Mouse (Mus musculus): ENCODE data around the gene Gcnt3.

Gene Gcnt3

DNA sequence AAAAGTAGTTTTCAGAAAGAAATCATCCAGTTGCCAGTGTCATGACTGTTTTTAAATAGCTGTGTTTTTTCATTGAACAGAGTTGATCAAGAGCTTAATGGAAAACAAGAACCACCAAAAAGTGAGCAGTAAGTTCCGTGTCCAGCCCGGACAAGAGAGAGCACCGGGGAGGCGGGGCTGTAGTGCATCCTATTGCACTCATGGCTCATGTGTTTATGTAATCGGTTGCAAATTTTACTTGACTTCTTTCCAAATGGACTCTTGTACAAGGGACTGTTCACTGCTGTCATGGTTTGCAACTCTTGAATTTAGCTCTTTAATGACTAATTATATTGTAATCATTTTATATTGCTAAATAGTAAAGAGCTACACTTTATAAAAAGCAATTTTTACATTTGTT is 30.9 kb downstream of the Gcnt3 start:
- no peak for DNase-seq (ENCODE audit: low read depth, low spot score)

DNA sequence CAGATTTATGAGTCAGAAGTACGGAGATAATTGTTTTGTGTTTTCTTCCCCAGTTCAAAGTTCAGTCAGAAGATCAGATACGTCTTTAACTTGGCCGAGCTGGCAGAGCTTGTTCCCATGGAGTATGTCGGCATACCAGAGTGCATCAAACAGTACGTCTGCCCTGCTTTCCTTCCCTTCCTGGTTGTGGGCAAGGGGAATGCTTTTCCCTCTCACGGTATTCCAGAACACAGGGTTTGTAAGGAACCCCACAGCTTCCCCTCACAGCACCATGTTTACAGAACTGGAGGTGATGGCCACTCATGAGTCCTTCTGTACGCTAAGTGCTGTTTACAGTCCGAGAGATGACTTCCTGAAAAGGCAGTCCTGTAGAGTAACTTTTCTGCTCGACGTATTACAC is 34.4 kb downstream of the Gcnt3 start:
- no peak for DNase-seq (ENCODE audit: low read depth, low spot score)

DNA sequence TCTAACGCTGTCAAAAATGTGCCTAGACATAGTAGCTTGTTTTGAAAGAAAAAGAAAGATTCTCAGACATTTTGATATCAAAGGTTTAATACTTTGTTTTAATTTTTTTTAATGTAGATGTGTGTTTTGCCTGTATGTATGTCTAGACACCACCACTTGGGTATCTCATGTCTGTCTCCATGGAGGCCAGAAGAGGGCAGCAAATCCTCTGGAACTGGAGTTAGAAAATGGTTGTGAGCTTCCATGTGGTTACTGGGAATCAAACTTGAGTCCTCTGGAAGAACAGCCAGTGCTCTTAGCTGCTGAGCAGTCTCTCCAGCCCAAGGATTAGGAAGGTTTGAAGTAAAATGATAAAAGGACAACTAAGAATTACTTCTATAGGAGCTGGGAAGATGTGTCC is 38.6 kb downstream of the Gcnt3 start:
- DNase-seq (ENCODE audit: low read depth, low spot score) = no peak

DNA sequence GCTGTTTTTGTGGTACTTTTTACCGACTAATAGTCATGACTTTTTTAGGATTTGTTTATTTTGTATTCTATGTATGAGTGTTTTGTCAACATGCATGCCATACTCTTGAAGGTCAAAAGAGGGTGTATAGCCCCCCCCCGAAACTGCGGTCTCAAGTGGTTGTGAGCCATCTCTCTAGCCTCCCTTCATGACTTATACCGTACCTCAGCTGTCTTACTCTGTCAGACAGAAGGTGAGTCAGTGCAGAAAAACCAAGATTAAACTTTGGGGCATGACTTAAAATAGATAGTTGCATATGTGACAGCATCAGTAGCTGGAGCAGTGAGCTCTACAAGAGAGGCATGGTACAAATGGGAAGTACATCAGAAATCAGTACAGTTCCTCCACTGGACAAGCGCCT is 43.3 kb downstream of the Gcnt3 start:
- no peak for DNase-seq (ENCODE audit: low read depth, low spot score)

DNA sequence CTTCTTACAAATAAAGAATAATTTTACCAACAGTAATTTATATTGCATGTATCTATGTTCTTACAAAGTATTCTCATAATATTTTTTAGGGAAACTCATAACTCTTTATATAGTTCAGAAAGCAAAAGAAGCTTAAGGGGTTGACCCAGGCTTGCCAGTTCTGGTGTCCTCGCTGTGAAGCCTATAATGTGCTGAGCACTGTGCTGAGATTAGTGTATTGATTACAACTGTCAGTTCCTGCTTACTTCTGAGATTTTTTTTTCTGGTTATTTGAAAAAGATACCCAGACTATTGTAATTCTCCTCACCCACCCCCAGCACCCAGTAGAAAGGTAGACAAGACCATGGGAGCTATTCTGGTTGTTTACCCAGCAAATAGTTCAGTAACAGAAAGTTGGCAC is 44.4 kb downstream of the Gcnt3 start:
- DNase-seq (ENCODE audit: low read depth, low spot score) = no peak

DNA sequence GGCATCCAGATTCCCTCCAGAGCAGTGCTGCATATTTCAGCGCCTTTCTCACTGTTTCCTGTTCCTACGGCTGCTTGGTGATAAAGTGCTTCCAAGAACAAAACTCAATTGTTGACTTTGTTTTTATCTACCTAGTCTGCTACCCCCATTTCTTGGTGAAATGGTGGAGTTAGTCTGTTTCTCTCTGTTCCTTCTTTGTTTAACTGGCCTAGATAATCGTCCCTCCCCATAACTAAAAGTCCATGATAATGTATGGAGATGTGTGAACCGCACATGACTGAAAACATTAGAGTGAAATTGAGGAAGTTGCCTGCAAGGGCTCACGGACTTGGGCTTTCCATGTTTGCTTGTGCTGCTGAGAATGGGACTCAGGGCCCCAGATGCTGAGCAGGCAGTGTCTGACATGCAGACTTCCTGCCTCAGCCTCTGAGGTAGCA is 45.0 kb downstream of the Gcnt3 start:
- DNase-seq (ENCODE audit: low read depth, low spot score) = no peak

DNA sequence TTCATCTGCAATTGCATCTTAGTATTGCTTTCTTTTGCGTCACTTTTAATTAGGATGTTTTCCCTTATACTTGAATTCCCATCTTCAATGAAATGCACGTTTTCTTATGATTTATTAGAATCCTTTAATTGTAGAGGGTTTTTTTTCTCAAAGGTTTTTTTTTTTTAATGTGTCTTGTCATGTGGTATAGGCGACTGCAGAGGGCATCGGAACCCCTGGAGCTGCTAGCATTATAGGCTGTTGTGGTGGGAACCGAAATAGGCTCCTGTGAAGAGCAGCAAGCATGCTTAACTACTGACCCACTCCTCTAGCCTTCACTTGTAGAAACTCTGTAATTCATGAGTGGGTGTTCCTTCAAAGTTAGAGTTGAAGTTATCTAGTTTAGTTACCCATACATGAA is 47.5 kb downstream of the Gcnt3 start:
- peak; percentile 19 for DNase-seq (ENCODE audit: low read depth, low spot score)

DNA sequence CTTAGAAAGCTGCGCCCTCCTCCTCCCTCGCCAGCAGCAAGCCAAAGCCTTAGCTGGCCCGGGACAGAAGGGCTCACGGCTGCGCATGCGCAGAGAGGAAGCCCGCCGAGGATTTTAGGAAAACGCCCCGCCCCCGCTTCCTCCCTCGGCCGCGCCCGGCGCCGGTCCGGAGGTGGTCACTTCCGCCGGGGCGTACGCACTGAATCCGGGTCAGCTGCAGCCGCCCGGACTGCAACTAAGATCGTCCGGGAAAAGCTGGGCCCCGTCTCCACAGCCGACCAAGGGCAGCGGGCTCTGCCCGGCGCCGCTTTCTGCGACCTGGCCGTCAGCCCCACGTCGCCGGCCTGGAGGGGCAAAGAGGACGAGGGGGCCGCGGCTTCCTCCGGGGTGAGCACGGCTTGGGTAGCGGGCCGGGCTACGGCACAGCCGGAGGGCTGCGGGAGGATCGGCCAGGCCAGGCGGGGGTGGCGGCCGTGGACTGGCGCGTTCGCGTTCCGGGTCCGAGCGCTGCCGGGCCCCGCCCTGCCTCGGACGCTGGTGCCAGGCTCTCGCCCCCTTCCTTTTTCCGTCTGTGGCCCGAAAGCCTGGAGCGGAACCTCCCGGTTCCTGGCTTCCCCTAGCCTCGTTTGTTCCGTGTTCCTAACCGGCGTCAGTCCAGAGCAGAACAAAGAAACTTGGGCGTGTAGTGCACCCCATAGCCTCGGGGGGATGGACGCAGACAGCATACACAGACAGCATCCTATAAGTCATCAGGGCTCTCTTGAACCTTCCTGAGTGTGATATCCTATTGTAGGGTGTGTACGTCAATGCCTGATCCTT is 48.4 kb downstream of the Gcnt3 start, which contains the start of gene Bnip2:
TSS of gene Bnip2 (plus strand) at position 164 of the 819 bp plus-strand sequence.
- peak; percentile 95 for DNase-seq (ENCODE audit: low read depth, low spot score)

DNA sequence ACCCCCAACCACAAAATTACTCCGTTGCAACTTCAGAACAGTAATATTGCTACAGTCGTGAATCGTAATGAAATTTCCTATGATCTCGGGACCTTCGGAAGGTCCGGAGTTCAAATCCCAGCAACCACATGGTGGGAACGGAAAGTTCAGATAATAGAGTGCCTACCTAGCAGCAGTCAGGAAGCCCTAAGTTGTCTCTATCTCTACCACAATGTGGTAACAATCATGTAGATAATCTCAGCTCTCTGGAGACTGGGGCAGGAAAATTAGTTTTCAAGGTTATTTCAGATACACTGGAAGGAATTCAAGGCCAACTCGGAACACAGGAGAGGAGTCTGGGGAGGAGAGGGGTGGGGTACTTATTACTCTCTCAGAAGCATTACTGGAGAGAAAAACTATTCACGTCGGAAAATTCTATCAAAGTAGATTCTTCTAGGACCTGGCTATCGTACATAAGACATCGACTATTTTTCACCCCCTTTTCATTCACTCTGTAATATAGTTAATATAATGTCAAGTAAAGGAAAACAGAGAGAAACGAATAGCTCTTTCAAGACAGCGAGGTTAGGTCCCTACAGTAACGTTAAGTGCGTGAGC is 49.1 kb downstream of the Gcnt3 start:
- DNase-seq (ENCODE audit: low read depth, low spot score) = no peak

DNA sequence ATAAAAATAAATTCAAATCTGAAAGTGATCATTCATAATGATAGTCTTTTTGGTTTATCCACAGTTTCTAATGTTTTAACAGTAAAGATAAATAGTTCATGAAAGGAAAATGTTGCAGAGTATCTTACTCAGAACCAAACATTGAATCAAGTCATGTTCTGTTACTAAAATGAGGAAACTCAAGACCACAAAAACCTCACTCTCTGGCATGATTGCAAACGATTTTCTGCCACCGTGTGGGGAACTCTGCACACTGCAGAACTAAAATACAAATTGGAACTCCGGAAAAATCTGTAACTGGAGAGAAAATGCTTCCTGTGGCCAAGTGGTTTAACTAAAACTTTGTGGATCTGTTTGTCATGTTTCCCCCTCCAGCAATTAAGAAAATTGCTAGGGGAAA is 50.3 kb downstream of the Gcnt3 start:
- peak; percentile 65 for DNase-seq (ENCODE audit: low read depth, low spot score)

DNA sequence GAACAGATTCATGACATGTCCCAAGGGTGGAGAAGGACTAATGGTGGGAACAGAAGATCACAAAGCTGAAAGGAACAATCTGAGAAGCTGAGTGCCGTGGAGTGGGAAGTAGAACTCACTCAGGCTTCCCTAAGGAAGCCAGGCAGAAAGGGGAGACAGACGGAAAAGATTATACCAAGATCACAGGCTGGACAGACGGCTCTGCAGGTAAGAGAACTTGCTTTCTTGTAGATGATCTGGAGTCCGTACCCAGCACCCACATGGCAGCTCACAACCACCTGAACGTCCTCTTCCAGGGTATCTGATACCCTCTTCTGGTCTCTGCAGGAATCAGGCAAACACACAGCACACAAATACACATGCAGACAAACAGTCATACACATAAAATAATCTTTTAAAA is 51.3 kb downstream of the Gcnt3 start:
- DNase-seq (ENCODE audit: low read depth, low spot score) = no peak

DNA sequence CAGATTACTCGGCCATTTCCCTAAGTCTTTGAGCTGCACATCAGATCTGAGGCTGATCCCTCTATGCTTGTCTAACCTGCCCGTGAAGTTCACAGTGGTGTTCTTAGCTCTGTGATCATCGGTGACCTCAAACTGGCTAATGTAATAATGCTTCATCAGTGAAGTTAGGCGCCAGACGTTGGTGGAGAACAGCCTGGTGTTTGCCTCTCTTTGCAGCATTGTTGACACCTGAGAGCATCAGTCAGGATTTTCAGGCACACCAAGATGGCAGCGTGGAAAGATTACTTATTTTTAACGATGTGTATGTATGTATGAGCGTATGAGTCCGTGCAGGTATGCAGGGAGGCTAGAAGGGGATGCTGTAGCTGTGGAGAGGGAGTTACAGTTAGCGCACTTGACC is 51.8 kb downstream of the Gcnt3 start:
- DNase-seq (ENCODE audit: low read depth, low spot score) = no peak

DNA sequence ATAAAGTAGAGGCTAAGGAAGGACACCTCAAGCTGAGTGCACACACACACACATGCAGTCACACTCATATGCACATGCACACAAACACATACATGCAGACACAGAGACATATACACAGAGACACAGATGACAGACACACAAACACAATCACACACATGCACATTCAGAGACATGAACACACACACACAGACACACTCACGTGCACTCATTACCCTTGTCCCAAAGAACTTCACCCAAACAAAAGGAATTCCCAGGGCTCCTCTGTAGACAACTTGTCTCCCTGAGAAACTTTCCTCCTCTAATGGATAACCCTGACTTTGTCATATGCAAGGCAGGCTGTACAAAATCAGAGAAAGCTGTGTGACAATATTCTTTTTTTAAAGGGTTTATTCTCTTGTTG is 52.4 kb downstream of the Gcnt3 start:
- DNase-seq (ENCODE audit: low read depth, low spot score) = no peak
